ENCODE assay signal across 13 mouse cellular contexts in genomic region chr16:31898546-31899326, GRCm38 (mm10). TPM values are rescaled to one million over a fixed set of nuclear protein-coding genes. Genes with fewer than 3 reads are reported as not detected.
DNase-seq lines count a peak whose midpoint lies in the region; ATAC-seq and TF ChIP-seq lines count a peak whose summit lies in the region.
"Had no signal": no experiment of that assay in that cellular context is flagged by ENCODE, and none has a peak within 500 bp of the region (broad histone marks: within the 10 kb centered on the region; RNA-seq: fewer than 3 reads in every experiment).

No protein-coding gene starts in this region.

- no peak overlapping the region for H3K4me2 ChIP-seq in embryonic facial prominence, embryonic 14.5 days (ENCODE audit: low read depth, low read length)
- H3K4me2 ChIP-seq in forebrain, postnatal 0 days (ENCODE audit: low read depth), result no peak overlapping the region
- no peak overlapping the region for H3K4me2 ChIP-seq in midbrain, embryonic 16.5 days (ENCODE audit: low read length)
- no peak overlapping the region for H3K4me2 ChIP-seq in kidney, embryonic 15.5 days

- no peak overlapping the region for H3K4me3 ChIP-seq in embryonic facial prominence, embryonic 14.5 days (ENCODE audit: low read depth, low read length)
- H3K4me3 ChIP-seq in forebrain, postnatal 0 days (ENCODE audit: low read depth, low read length), result no peak overlapping the region
- no peak overlapping the region for H3K4me3 ChIP-seq in midbrain, embryonic 16.5 days (ENCODE audit: low read depth, low read length)
- H3K4me3 ChIP-seq in kidney, embryonic 15.5 days (replicated peaks), result no peak overlapping the region

- TF ChIP-seq CTCF in forebrain, postnatal 0 days (IDR thresholded peaks at IDR 0.05; ENCODE audit: low read depth), result no peak

- H3K9ac ChIP-seq in embryonic facial prominence, embryonic 14.5 days (ENCODE audit: low read depth, low read length), result no peak overlapping the region
- H3K9ac ChIP-seq in forebrain, postnatal 0 days, result no peak overlapping the region
- no peak overlapping the region for H3K9ac ChIP-seq in midbrain, embryonic 16.5 days (ENCODE audit: low read depth, low read length)
- no peak overlapping the region for H3K9ac ChIP-seq in kidney, embryonic 15.5 days

- 71% methylated on average over 18 of the region's 18 CpGs for WGBS in embryonic facial prominence, embryonic 14.5 days
- WGBS in forebrain, postnatal 0 days, result 64% methylated on average over 18 of the region's 18 CpGs
- 65% methylated on average over 18 of the region's 18 CpGs for WGBS in midbrain, embryonic 16.5 days
- WGBS in kidney, embryonic 15.5 days, result 83% methylated on average over 18 of the region's 18 CpGs

- peaks cover 7% of the 10 kb centered on the region; the same call in 1 of the 2 replicates for H3K9me3 ChIP-seq in embryonic facial prominence, embryonic 14.5 days (ENCODE audit: control insufficient read depth, low read length)
- no peaks in the 10 kb centered on the region for H3K9me3 ChIP-seq in forebrain, postnatal 0 days (ENCODE audit: low read length)
- no peaks in the 10 kb centered on the region for H3K9me3 ChIP-seq in midbrain, embryonic 16.5 days (replicated peaks; ENCODE audit: control insufficient read depth, low read length, poor library complexity, severe bottlenecking)
- H3K9me3 ChIP-seq in kidney, embryonic 15.5 days (replicated peaks), result no peaks in the 10 kb centered on the region

- H3K27me3 ChIP-seq in embryonic facial prominence, embryonic 14.5 days (replicated peaks; ENCODE audit: control insufficient read depth, insufficient read depth, low read length), result no peaks in the 10 kb centered on the region
- H3K27me3 ChIP-seq in forebrain, postnatal 0 days (ENCODE audit: insufficient read depth, low read length), result no peaks in the 10 kb centered on the region
- H3K27me3 ChIP-seq in midbrain, embryonic 16.5 days (ENCODE audit: control insufficient read depth, insufficient read depth, low read depth, low read length), result no peaks in the 10 kb centered on the region
- H3K27me3 ChIP-seq in kidney, embryonic 15.5 days, result no peaks in the 10 kb centered on the region

- H3K27ac ChIP-seq in embryonic facial prominence, embryonic 14.5 days (replicated peaks; ENCODE audit: low read depth, low read length), result no peak overlapping the region
- peak overlapping the region; percentile 59 for H3K27ac ChIP-seq in forebrain, postnatal 0 days (ENCODE audit: low read depth, low read length)
- peak overlapping the region; percentile 77 for H3K27ac ChIP-seq in midbrain, embryonic 16.5 days (ENCODE audit: low read length)
- H3K27ac ChIP-seq in kidney, embryonic 15.5 days, result no peak overlapping the region
- H3K27ac ChIP-seq: macrophage had no signal

- no peaks in the 10 kb centered on the region for H3K36me3 ChIP-seq in embryonic facial prominence, embryonic 14.5 days (ENCODE audit: control insufficient read depth, insufficient read depth, low read length)
- no peaks in the 10 kb centered on the region for H3K36me3 ChIP-seq in forebrain, postnatal 0 days (ENCODE audit: insufficient read depth)
- H3K36me3 ChIP-seq in midbrain, embryonic 16.5 days (ENCODE audit: control insufficient read depth, insufficient read depth, low read length), result no peaks in the 10 kb centered on the region
- no peaks in the 10 kb centered on the region for H3K36me3 ChIP-seq in kidney, embryonic 15.5 days

- peaks cover 10% of the 10 kb centered on the region for H3K4me1 ChIP-seq in embryonic facial prominence, embryonic 14.5 days (ENCODE audit: control insufficient read depth, insufficient read depth, low read length)
- H3K4me1 ChIP-seq in forebrain, postnatal 0 days (ENCODE audit: insufficient read depth), result peaks cover 17% of the 10 kb centered on the region
- peaks cover 12% of the 10 kb centered on the region for H3K4me1 ChIP-seq in midbrain, embryonic 16.5 days (ENCODE audit: control insufficient read depth, insufficient read depth, low read length)
- peaks cover 14% of the 10 kb centered on the region for H3K4me1 ChIP-seq in kidney, embryonic 15.5 days

- peak; percentile 42 for DNase-seq in embryonic facial prominence, embryonic 14.5 days (ENCODE audit: low spot score)
- peak; percentile 65 for DNase-seq in forebrain, postnatal 0 days
- peak; percentile 51 to 61 for DNase-seq in layer of hippocampus, postnatal 25 days (ENCODE audit: extremely low spot score in 1 of 2, low spot score in 1 of 2)
- DNase-seq in thymus, postnatal 25 days, result no peak
- DNase-seq in adrenal gland, adult 18-20 months (ENCODE audit: low spot score in 2 of 2), result no peak
- DNase-seq: cerebellum, adult 11 months; gastrocnemius, postnatal 14 days; kidney, postnatal 14 days had no signal

- peak; percentile 67; the same call in 1 of the 2 replicates for ATAC-seq in embryonic facial prominence, embryonic 14.5 days (ENCODE audit: low read depth)
- ATAC-seq in forebrain, postnatal 0 days, result peak; percentile 83
- ATAC-seq in midbrain, embryonic 16.5 days, result peak; percentile 77
- no peak for ATAC-seq in kidney, embryonic 15.5 days (replicated peaks; ENCODE audit: low FRiP score)
- ATAC-seq in inflammation-experienced regulatory T-cells, adult 6 months, result no peak

RNA-seq across cellular contexts. Expression of gene Meltf, which starts 20.1 kb away (rescaled TPM):
- polyA plus RNA-seq in embryonic facial prominence, embryonic 14.5 days (2014; fragmentation: Nextera tagmentation; extraction: Ambion mirVana), result 2.1 and 3.1 TPM in 2 replicates
- 0.54 and 0.67 TPM in 2 replicates for total RNA-seq in forebrain, postnatal 0 days (2014; rRNA removed)
- polyA plus RNA-seq in forebrain, postnatal 0 days (2015; fragmentation: Nextera tagmentation; extraction: Ambion mirVana), result 0.23 and 0.36 TPM in 2 replicates
- total RNA-seq in layer of hippocampus, postnatal 25 days (2021), result under 1 TPM; 0.16 to 0.17 TPM
- polyA plus RNA-seq in midbrain, embryonic 16.5 days (2015; fragmentation: Nextera tagmentation; extraction: Ambion mirVana), result 0.07 and 0.28 TPM in 2 replicates
- polyA plus RNA-seq in kidney, embryonic 15.5 days (2015; fragmentation: Nextera tagmentation; extraction: Ambion mirVana), result 0.39 and 0.40 TPM in 2 replicates
- not detected for polyA plus RNA-seq in inflammation-experienced regulatory T-cells, adult 6 months (2017; shearing (Covaris generic))
- not detected for total RNA-seq in adrenal gland, adult 18-20 months (2021)
- polyA plus RNA-seq: macrophage; small intestine, adult 2 months had no signal

RNA-seq across cellular contexts. Expression of gene Pigz, which starts 34.9 kb away (rescaled TPM):
- polyA plus RNA-seq in embryonic facial prominence, embryonic 14.5 days (2014; fragmentation: Nextera tagmentation; extraction: Ambion mirVana), result 0.59 and 0.70 TPM in 2 replicates
- total RNA-seq in forebrain, postnatal 0 days (2014; rRNA removed), result 1.4 and 4.1 TPM in 2 replicates
- 2.9 TPM in 2 replicates for polyA plus RNA-seq in forebrain, postnatal 0 days (2015; fragmentation: Nextera tagmentation; extraction: Ambion mirVana)
- total RNA-seq in layer of hippocampus, postnatal 25 days (2021), result 10 to 100 TPM; 15.4 to 20.9 TPM
- 2.7 and 3.5 TPM in 2 replicates for polyA plus RNA-seq in midbrain, embryonic 16.5 days (2015; fragmentation: Nextera tagmentation; extraction: Ambion mirVana)
- 0.62 and 0.86 TPM in 2 replicates for polyA plus RNA-seq in kidney, embryonic 15.5 days (2015; fragmentation: Nextera tagmentation; extraction: Ambion mirVana)
- under 1 TPM in 1 of 3 experiments, not detected in 2; 0.36 TPM for polyA plus RNA-seq in inflammation-experienced regulatory T-cells, adult 6 months (2017; shearing (Covaris generic))
- under 1 TPM; 0.36 to 0.77 TPM for total RNA-seq in adrenal gland, adult 18-20 months (2021)

RNA-seq across cellular contexts. Expression of gene 0610012G03Rik, which starts 49.6 kb away (rescaled TPM):
- polyA plus RNA-seq in embryonic facial prominence, embryonic 14.5 days (2014; fragmentation: Nextera tagmentation; extraction: Ambion mirVana), result 93.5 and 94.0 TPM in 2 replicates
- total RNA-seq in forebrain, postnatal 0 days (2014; rRNA removed), result 81.0 and 95.7 TPM in 2 replicates
- 151 and 177 TPM in 2 replicates for polyA plus RNA-seq in forebrain, postnatal 0 days (2015; fragmentation: Nextera tagmentation; extraction: Ambion mirVana)
- 10 to 100 TPM; 42.2 to 49.5 TPM for total RNA-seq in layer of hippocampus, postnatal 25 days (2021)
- polyA plus RNA-seq in midbrain, embryonic 16.5 days (2015; fragmentation: Nextera tagmentation; extraction: Ambion mirVana), result 114 and 117 TPM in 2 replicates
- 89.6 and 93.8 TPM in 2 replicates for polyA plus RNA-seq in kidney, embryonic 15.5 days (2015; fragmentation: Nextera tagmentation; extraction: Ambion mirVana)
- 10 to 100 TPM in 1 of 3 experiments, 1 to 10 TPM in 1, under 1 TPM in 1; 0.54 to 12.2 (median 3.0) TPM for polyA plus RNA-seq in inflammation-experienced regulatory T-cells, adult 6 months (2017; shearing (Covaris generic))
- total RNA-seq in adrenal gland, adult 18-20 months (2021), result 10 to 100 TPM; 41.8 to 55.2 TPM

RNA-seq across cellular contexts. Expression of gene Ncbp2, which starts 49.6 kb away (rescaled TPM):
- polyA plus RNA-seq in embryonic facial prominence, embryonic 14.5 days (2014; fragmentation: Nextera tagmentation; extraction: Ambion mirVana), result 96.3 and 109 TPM in 2 replicates
- 29.9 and 39.3 TPM in 2 replicates for total RNA-seq in forebrain, postnatal 0 days (2014; rRNA removed)
- 66.3 and 67.1 TPM in 2 replicates for polyA plus RNA-seq in forebrain, postnatal 0 days (2015; fragmentation: Nextera tagmentation; extraction: Ambion mirVana)
- 10 to 100 TPM; 49.9 to 55.3 TPM for total RNA-seq in layer of hippocampus, postnatal 25 days (2021)
- polyA plus RNA-seq in midbrain, embryonic 16.5 days (2015; fragmentation: Nextera tagmentation; extraction: Ambion mirVana), result 103 and 105 TPM in 2 replicates
- 110 and 121 TPM in 2 replicates for polyA plus RNA-seq in kidney, embryonic 15.5 days (2015; fragmentation: Nextera tagmentation; extraction: Ambion mirVana)
- 10 to 100 TPM; 27.3 to 45.9 (median 35.4) TPM for polyA plus RNA-seq in inflammation-experienced regulatory T-cells, adult 6 months (2017; shearing (Covaris generic))
- total RNA-seq in adrenal gland, adult 18-20 months (2021), result 10 to 100 TPM; 55.4 to 56.1 TPM

Comparison
In these comparisons a context has a peak if more than half of its experiments do, and no peak if none do; other contexts are left out.
1. ATAC-seq: peak in embryonic facial prominence, embryonic 14.5 days (single experiment), forebrain, postnatal 0 days (single experiment) and midbrain, embryonic 16.5 days (single experiment); none in kidney, embryonic 15.5 days (single experiment) and inflammation-experienced regulatory T-cells, adult 6 months (single experiment).
2. DNase-seq: peak in embryonic facial prominence, embryonic 14.5 days (single experiment), forebrain, postnatal 0 days (single experiment) and layer of hippocampus, postnatal 25 days (2 of 2); none in thymus, postnatal 25 days (single experiment) and adrenal gland, adult 18-20 months (0 of 2).
3. H3K27ac ChIP-seq: peak in forebrain, postnatal 0 days (single experiment) and midbrain, embryonic 16.5 days (single experiment); none in embryonic facial prominence, embryonic 14.5 days (single experiment) and kidney, embryonic 15.5 days (single experiment).